Mouse (Mus musculus): ENCODE data around the gene Tnfrsf1a. TPM values are rescaled to one million over a fixed set of nuclear protein-coding genes. Genes with fewer than 3 reads are reported as not detected.
"Not testable (repeated sequence)": the region's sequence is repeated elsewhere in the genome, so short reads cannot be mapped to it uniquely, and the experiment has no call there.

Gene Tnfrsf1a
- polyA plus RNA-seq (2012; ENCODE audit: insufficient read depth, low replicate concordance) = 10.1 and 63.6 TPM in 2 replicates

- H3K36me3 ChIP-seq (replicated peaks; ENCODE audit: low read length) = no peaks in the 10 kb centered on the region
- peak within 1 kb of the TSS; percentile 92 for H3K4me3 ChIP-seq (replicated peaks)
- peaks cover 72% of the 10 kb centered on the region for H3K27me3 ChIP-seq (replicated peaks)
- peaks cover 69% of the 10 kb centered on the region for H3K4me1 ChIP-seq
- no peak for TF ChIP-seq GATA1 (IDR thresholded peaks at IDR 0.05; ENCODE audit: borderline replicate concordance, low read length)
- TF ChIP-seq FLI1 (IDR thresholded peaks at IDR 0.05; ENCODE audit: low read length) = no peak
- H3K9me3 ChIP-seq = no peaks in the 10 kb centered on the region
Observed at GRCm38 (mm10) chr6:125348721-125349574, at the start of gene Tnfrsf1a. Gene Tnfrsf1a, plus strand, starts transcription at chr6:125349362.

DNA sequence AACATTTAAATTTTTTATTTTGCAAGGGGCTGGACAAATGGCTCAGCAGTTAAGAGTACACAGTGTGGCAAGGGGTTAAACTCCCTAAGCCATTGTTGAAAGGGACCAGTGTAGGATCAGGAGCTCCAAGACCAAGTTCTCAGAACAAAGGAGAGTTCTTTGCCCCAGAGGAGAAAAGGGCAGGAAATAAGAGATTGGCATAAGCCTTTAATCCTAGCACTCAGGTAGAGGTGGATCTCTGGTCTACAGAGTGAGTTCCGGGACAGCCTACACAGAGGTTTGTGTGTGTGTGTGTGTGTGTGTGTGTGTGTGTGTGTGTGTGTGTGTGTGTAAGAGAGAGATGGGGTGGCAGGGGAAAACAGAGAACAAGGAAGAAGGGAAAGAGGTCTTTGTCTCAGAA, 48.2 kb upstream of the Tnfrsf1a start:
- H3K4me1 ChIP-seq = no peaks in the 10 kb centered on the region
- H3K9me3 ChIP-seq = peaks cover 9% of the 10 kb centered on the region
- no peak overlapping the region for H3K4me3 ChIP-seq (replicated peaks)
- TF ChIP-seq GATA1 (IDR thresholded peaks at IDR 0.05; ENCODE audit: borderline replicate concordance, low read length) (no peak), FLI1 (IDR thresholded peaks at IDR 0.05; ENCODE audit: low read length) (no peak)
- peaks cover 9% of the 10 kb centered on the region for H3K27me3 ChIP-seq (replicated peaks)
- H3K36me3 ChIP-seq (replicated peaks; ENCODE audit: low read length) = peaks cover under 1% of the 10 kb centered on the region

- no peak for TF ChIP-seq FLI1 (IDR thresholded peaks at IDR 0.05; ENCODE audit: low read length)
- no peak for TF ChIP-seq GATA1 (IDR thresholded peaks at IDR 0.05; ENCODE audit: borderline replicate concordance, low read length)
- Histone ChIP-seq H3K4me3 (replicated peaks) (no peak overlapping the region), H3K4me1 (no peaks in the 10 kb centered on the region), H3K36me3 (replicated peaks; ENCODE audit: low read length) (peaks cover 15% of the 10 kb centered on the region), H3K9me3 (peaks cover 9% of the 10 kb centered on the region), H3K27me3 (replicated peaks) (peaks cover 5% of the 10 kb centered on the region)
Observed at GRCm38 (mm10) chr6:125302231-125302982, 46.8 kb upstream of the Tnfrsf1a start.

- Histone ChIP-seq H3K9me3 (peaks cover 9% of the 10 kb centered on the region), H3K36me3 (replicated peaks; ENCODE audit: low read length) (peaks cover 21% of the 10 kb centered on the region), H3K4me1 (no peaks in the 10 kb centered on the region), H3K27me3 (replicated peaks) (peaks cover 5% of the 10 kb centered on the region), H3K4me3 (replicated peaks) (no peak overlapping the region)
- TF ChIP-seq FLI1 (IDR thresholded peaks at IDR 0.05; ENCODE audit: low read length) (no peak), GATA1 (IDR thresholded peaks at IDR 0.05; ENCODE audit: borderline replicate concordance, low read length) (no peak)
Observed at GRCm38 (mm10) chr6:125303242-125303641, 45.9 kb upstream of the Tnfrsf1a start.

DNA sequence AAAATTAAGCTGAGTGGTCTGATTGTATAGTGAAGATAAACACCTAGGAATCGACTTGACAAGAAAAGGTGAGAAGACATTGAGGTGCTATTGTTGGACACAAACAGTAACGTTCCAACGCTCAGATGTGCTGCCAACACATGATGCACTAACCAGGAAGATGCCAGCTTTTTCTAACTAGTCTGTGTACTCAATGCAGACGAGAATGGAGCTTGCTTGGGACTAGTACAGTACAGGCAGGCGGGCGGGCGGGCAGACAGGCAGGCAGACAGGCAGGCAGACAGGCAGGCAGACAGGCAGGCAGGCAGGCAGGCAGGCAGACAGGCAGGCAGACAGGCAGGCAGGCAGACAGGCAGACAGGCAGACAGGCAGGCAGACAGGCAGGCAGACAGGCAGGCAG, 44.8 kb upstream of the Tnfrsf1a start:
- not testable (repeated sequence) for H3K4me1 ChIP-seq; H3K9me3 ChIP-seq; H3K27me3 ChIP-seq (replicated peaks); H3K4me3 ChIP-seq (replicated peaks)
- H3K36me3 ChIP-seq (replicated peaks; ENCODE audit: low read length) = peaks cover 29% of the 10 kb centered on the region

DNA sequence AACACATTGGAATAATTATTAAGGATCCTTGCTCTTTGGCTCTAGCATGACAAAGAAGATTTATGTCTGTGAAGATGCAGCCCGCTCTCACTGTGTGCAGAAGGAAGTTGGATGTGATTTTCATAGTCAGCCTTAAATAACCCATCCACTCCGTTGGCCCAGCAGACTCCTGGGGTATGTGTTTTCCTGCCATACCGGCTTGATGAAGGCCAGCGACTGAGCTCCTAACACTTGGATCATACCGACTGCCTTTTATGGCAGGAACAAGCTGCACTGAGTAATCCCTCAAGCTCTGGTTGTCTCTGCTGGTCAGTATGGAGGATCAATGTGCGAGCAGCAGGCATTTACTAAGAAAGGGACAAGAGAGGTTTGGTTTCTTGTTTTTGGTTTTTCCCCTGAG, 43.7 kb upstream of the Tnfrsf1a start:
- H3K4me3 ChIP-seq (replicated peaks) = no peak overlapping the region
- H3K36me3 ChIP-seq (replicated peaks; ENCODE audit: low read length) = peaks cover 35% of the 10 kb centered on the region
- H3K27me3 ChIP-seq (replicated peaks) = no peaks in the 10 kb centered on the region
- H3K4me1 ChIP-seq = 0 out of 2 replicates have a peak, but pooled peaks cover 3% of the 10 kb centered on the region
- TF ChIP-seq GATA1 (IDR thresholded peaks at IDR 0.05; ENCODE audit: borderline replicate concordance, low read length) (no peak), FLI1 (IDR thresholded peaks at IDR 0.05; ENCODE audit: low read length) (no peak)
- H3K9me3 ChIP-seq = peaks cover 3% of the 10 kb centered on the region; the same call in 1 of the 2 replicates

DNA sequence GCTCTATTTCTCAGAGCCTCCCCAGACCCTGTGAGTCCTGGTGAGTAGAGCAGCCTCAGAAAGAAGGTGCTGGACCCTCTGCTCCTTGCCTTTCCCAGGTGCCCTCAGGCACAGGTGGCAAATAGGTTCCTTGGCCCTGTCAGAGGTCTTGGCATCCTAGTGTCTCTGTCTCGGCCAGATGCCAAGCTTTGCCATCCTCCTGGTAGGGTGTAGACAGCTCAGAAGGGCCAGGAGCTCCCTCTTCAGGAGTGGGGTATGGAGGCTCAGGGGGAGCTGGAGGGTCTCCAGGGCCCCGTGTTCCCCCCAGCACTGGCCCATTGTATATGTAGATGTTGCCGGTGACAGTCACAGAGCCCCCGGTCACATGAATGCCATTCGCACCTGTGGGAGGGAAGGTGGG, 42.1 kb upstream of the Tnfrsf1a start:
- no peak for TF ChIP-seq FLI1 (IDR thresholded peaks at IDR 0.05; ENCODE audit: low read length)
- TF ChIP-seq GATA1 (IDR thresholded peaks at IDR 0.05; ENCODE audit: borderline replicate concordance, low read length) = no peak
- Histone ChIP-seq H3K4me1 (peaks cover 4% of the 10 kb centered on the region; the same call in 1 of the 2 replicates), H3K4me3 (replicated peaks) (no peak overlapping the region), H3K27me3 (replicated peaks) (no peaks in the 10 kb centered on the region), H3K36me3 (replicated peaks; ENCODE audit: low read length) (peaks cover 49% of the 10 kb centered on the region), H3K9me3 (peaks cover 3% of the 10 kb centered on the region; the same call in 1 of the 2 replicates)

DNA sequence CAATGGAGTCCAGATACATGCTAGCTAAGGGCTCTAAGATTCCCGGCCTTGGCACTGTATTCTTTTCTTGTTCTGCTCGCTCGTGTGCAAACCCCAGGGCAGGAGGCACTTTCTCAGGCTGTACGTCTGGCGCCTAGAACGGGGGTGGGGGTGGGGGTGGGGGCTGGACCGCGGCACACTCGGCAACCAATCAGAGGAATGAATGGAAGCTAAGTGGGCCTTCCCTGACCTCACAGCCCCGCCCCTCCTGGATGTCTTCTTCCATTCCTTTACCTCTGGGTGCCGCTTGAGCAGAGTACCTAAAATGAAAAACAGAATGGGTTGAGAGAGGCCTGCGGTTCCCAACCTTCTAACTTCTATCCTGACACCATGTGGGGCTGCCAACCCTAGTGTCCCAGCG, 40.2 kb upstream of the Tnfrsf1a start:
- H3K4me3 ChIP-seq (replicated peaks) = no peak overlapping the region
- H3K9me3 ChIP-seq = peaks cover 3% of the 10 kb centered on the region; the same call in 1 of the 2 replicates
- H3K27me3 ChIP-seq (replicated peaks) = peaks cover 14% of the 10 kb centered on the region
- TF ChIP-seq GATA1 (IDR thresholded peaks at IDR 0.05; ENCODE audit: borderline replicate concordance, low read length) (no peak), FLI1 (IDR thresholded peaks at IDR 0.05; ENCODE audit: low read length) (no peak)
- peaks cover 23% of the 10 kb centered on the region for H3K4me1 ChIP-seq
- H3K36me3 ChIP-seq (replicated peaks; ENCODE audit: low read length) = peaks cover 57% of the 10 kb centered on the region

- TF ChIP-seq FLI1 (IDR thresholded peaks at IDR 0.05; ENCODE audit: low read length) (no peak), GATA1 (IDR thresholded peaks at IDR 0.05; ENCODE audit: borderline replicate concordance, low read length) (no peak)
- no peak overlapping the region for H3K4me3 ChIP-seq (replicated peaks)
- peaks cover 19% of the 10 kb centered on the region for H3K27me3 ChIP-seq (replicated peaks)
- H3K4me1 ChIP-seq = peaks cover 28% of the 10 kb centered on the region
- H3K36me3 ChIP-seq (replicated peaks; ENCODE audit: low read length) = peaks cover 57% of the 10 kb centered on the region
- H3K9me3 ChIP-seq = peaks cover 3% of the 10 kb centered on the region; the same call in 1 of the 2 replicates
Observed at GRCm38 (mm10) chr6:125309406-125309805, 39.8 kb upstream of the Tnfrsf1a start.

DNA sequence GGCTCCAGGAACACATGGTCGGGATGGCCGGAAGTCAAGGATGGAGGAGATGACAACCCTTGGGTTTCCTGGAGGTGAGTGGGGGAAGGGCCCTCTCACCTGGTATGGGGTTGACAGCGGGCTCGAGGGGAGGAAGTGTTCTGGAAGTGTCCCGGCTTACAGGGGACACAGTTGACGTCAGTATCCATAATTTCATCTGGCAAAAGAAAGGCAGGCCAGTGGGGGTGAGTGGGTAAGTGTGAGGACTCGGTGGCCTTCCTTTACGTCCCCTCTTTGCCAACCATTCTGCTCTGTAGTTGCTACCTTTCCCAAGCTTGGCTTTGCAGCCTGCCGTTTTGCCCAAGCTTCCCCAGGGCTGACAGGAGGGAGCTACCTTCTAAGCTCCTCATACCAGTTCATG, 37.0 kb upstream of the Tnfrsf1a start:
- Histone ChIP-seq H3K36me3 (replicated peaks; ENCODE audit: low read length) (peaks cover 44% of the 10 kb centered on the region), H3K27me3 (replicated peaks) (peaks cover 34% of the 10 kb centered on the region), H3K4me3 (replicated peaks) (no peak overlapping the region), H3K9me3 (no peaks in the 10 kb centered on the region), H3K4me1 (peaks cover 28% of the 10 kb centered on the region)
- no peak for TF ChIP-seq FLI1 (IDR thresholded peaks at IDR 0.05; ENCODE audit: low read length)
- TF ChIP-seq GATA1 (IDR thresholded peaks at IDR 0.05; ENCODE audit: borderline replicate concordance, low read length) = no peak

Data from megakaryocyte, embryonic 14.5 days (primary cell).